ENCODE assay signal across 10 mouse cellular contexts in genomic region chr2:26066527-26066926, GRCm38 (mm10). TPM values are rescaled to one million over a fixed set of nuclear protein-coding genes. Genes with fewer than 3 reads are reported as not detected.
DNase-seq lines count a peak whose midpoint lies in the region; ATAC-seq and TF ChIP-seq lines count a peak whose summit lies in the region.
"Had no signal": no experiment of that assay in that cellular context is flagged by ENCODE, and none has a peak within 500 bp of the region (broad histone marks: within the 10 kb centered on the region; RNA-seq: fewer than 3 reads in every experiment).

No protein-coding gene starts in this region.

- no peak for TF ChIP-seq CTCF in cortical plate, adult 2 months (IDR thresholded peaks at IDR 0.05; ENCODE audit: extremely low read depth, insufficient read depth, low read length)
- no peak for TF ChIP-seq CTCF in forebrain, postnatal 0 days (IDR thresholded peaks at IDR 0.05; ENCODE audit: low read depth)

- peak overlapping the region; percentile 30; the same call in 1 of the 2 replicates for H3K27ac ChIP-seq in cortical plate, adult 2 months (ENCODE audit: insufficient read depth, low read length)
- H3K27ac ChIP-seq in forebrain, postnatal 0 days (ENCODE audit: low read depth, low read length): peak overlapping the region; percentile 70
- H3K27ac ChIP-seq: liver, embryonic 13.5 days had no signal

- TF ChIP-seq POLR2A in cortical plate, adult 2 months (IDR thresholded peaks at IDR 0.05; ENCODE audit: extremely low read depth, insufficient read depth, low read length): no peak

- WGBS in forebrain, postnatal 0 days: 29% methylated on average over 14 of the region's 14 CpGs

- no peaks in the 10 kb centered on the region for H3K27me3 ChIP-seq in forebrain, postnatal 0 days (ENCODE audit: insufficient read depth, low read length)

- peak; percentile 76 for DNase-seq in forebrain, postnatal 0 days
- DNase-seq in layer of hippocampus, postnatal 25 days (ENCODE audit: extremely low spot score in 1 of 2, low spot score in 1 of 2): peak; percentile 28 to 49
- DNase-seq in right cerebral cortex, adult 18-20 months: peak; percentile 92
- DNase-seq in spleen, adult 12 weeks (ENCODE audit: low spot score): no peak
- DNase-seq in thymus, postnatal 0 days (ENCODE audit: low spot score): no peak
- no peak for DNase-seq in lung, postnatal 10 days
- DNase-seq: kidney, adult 9 months; liver, embryonic 13.5 days; spleen, adult 18-20 months had no signal

- peaks cover 10% of the 10 kb centered on the region for H3K4me1 ChIP-seq in cortical plate, adult 2 months (ENCODE audit: control insufficient read depth, insufficient read depth, low read length)
- peaks cover 21% of the 10 kb centered on the region for H3K4me1 ChIP-seq in forebrain, postnatal 0 days (ENCODE audit: insufficient read depth)

- H3K4me3 ChIP-seq in cortical plate, adult 2 months (ENCODE audit: insufficient read depth, low read length): no peak overlapping the region
- no peak overlapping the region for H3K4me3 ChIP-seq in forebrain, postnatal 0 days (ENCODE audit: low read depth, low read length)
- H3K4me3 ChIP-seq: liver, embryonic 13.5 days had no signal

- peak overlapping the region; percentile 24 for H3K4me2 ChIP-seq in forebrain, postnatal 0 days (ENCODE audit: low read depth)
- H3K4me2 ChIP-seq: liver, embryonic 13.5 days had no signal

- no peaks in the 10 kb centered on the region for H3K36me3 ChIP-seq in forebrain, postnatal 0 days (ENCODE audit: insufficient read depth)
- H3K36me3 ChIP-seq: liver, embryonic 13.5 days had no signal

- no peak overlapping the region for H3K9ac ChIP-seq in forebrain, postnatal 0 days
- H3K9ac ChIP-seq: liver, embryonic 13.5 days had no signal

- ATAC-seq in forebrain, postnatal 0 days: peak; percentile 85

- H3K9me3 ChIP-seq in forebrain, postnatal 0 days (ENCODE audit: low read length): no peaks in the 10 kb centered on the region
- H3K9me3 ChIP-seq: liver, embryonic 13.5 days had no signal

RNA-seq across cellular contexts. Expression of gene Ubac1, which starts 45.0 kb away (rescaled TPM):
- polyA plus RNA-seq in cortical plate, adult 2 months (2012; rRNA removed): 70.3 and 76.6 TPM in 2 replicates
- 121 and 126 TPM in 2 replicates for total RNA-seq in forebrain, postnatal 0 days (2014; rRNA removed)
- 139 and 150 TPM in 2 replicates for polyA plus RNA-seq in forebrain, postnatal 0 days (2015; fragmentation: Nextera tagmentation; extraction: Ambion mirVana)
- 10 to 100 TPM; 58.1 to 68.6 TPM for total RNA-seq in layer of hippocampus, postnatal 25 days (2021)
- polyA plus RNA-seq in thymus, postnatal 0 days (2015; fragmentation: Nextera tagmentation; extraction: Ambion mirVana): 76.2 and 78.7 TPM in 2 replicates

RNA-seq across cellular contexts. Expression of gene Nacc2, which starts 56.5 kb away (rescaled TPM):
- 46.9 and 53.6 TPM in 2 replicates for polyA plus RNA-seq in cortical plate, adult 2 months (2012; rRNA removed)
- total RNA-seq in forebrain, postnatal 0 days (2014; rRNA removed): 18.5 and 18.9 TPM in 2 replicates
- polyA plus RNA-seq in forebrain, postnatal 0 days (2015; fragmentation: Nextera tagmentation; extraction: Ambion mirVana): 12.3 and 18.3 TPM in 2 replicates
- 10 to 100 TPM; 58.7 to 63.4 TPM for total RNA-seq in layer of hippocampus, postnatal 25 days (2021)
- 2.2 and 2.8 TPM in 2 replicates for polyA plus RNA-seq in thymus, postnatal 0 days (2015; fragmentation: Nextera tagmentation; extraction: Ambion mirVana)

Comparison
In these comparisons a context has a peak if more than half of its experiments do, and no peak if none do; other contexts are left out.
1. DNase-seq: peak in forebrain, postnatal 0 days (single experiment), layer of hippocampus, postnatal 25 days (2 of 2) and right cerebral cortex, adult 18-20 months (single experiment); none in spleen, adult 12 weeks (single experiment), thymus, postnatal 0 days (single experiment) and lung, postnatal 10 days (single experiment).